Mouse (Mus musculus) heart, embryonic 15.5 days (tissue): ENCODE data around the gene Pilra. TPM values are rescaled to one million over a fixed set of nuclear protein-coding genes. Genes with fewer than 3 reads are reported as not detected.
A peak's percentile ranks its signal among the peaks of the same experiment; 100 is the strongest.

Experiments
- ATAC-seq: fragments of 200-750 bp; cut with Nextera tagmentation; replicated peaks from 2 replicates; pipeline ENCODE4 v1.8.0; 2017; ENCODE audit warnings: low read depth, moderate TSS enrichment; ENCODE audit not compliant: insufficient number of reproducible peaks, insufficient read depth, low FRiP score
- H3K27ac ChIP-seq: fragments of 300-500 bp; sonication (generic); 2 replicates; pipeline ENCODE4 v1.5.1; 2015; ENCODE audit warnings: mild to moderate bottlenecking, inconsistent platforms
- H3K27me3 ChIP-seq: fragments of 300-500 bp; sonication (generic); 2 replicates; pipeline ENCODE4 v1.6.1; 2015; ENCODE audit warnings: inconsistent platforms
- H3K36me3 ChIP-seq: fragments of 300-500 bp; sonication (generic); 2 replicates; pipeline ENCODE4 v1.6.1; 2015; ENCODE audit warnings: mild to moderate bottlenecking, inconsistent platforms
- H3K4me1 ChIP-seq: fragments of 300-500 bp; sonication (generic); replicated peaks from 2 replicates; pipeline ENCODE4 v1.6.1; 2015; ENCODE audit warnings: inconsistent platforms
- H3K4me2 ChIP-seq: fragments of 300-500 bp; sonication (generic); 2 replicates; pipeline ENCODE4 v1.6.1; 2015; ENCODE audit warnings: inconsistent platforms, mild to moderate bottlenecking, moderate library complexity
- H3K4me3 ChIP-seq: fragments of 300-500 bp; sonication (generic); 2 replicates; pipeline ENCODE4 v1.5.1; 2015; ENCODE audit warnings: mild to moderate bottlenecking, inconsistent platforms
- H3K9ac ChIP-seq: fragments of 300-500 bp; sonication (generic); 2 replicates; pipeline ENCODE4 v1.6.1; 2015; ENCODE audit warnings: mild to moderate bottlenecking, inconsistent platforms
- H3K9me3 ChIP-seq: fragments of 300-500 bp; sonication (generic); replicated peaks from 2 replicates; pipeline ENCODE4 v1.6.1; 2016; ENCODE audit warnings: inconsistent platforms
- WGBS: fragments of 180-500 bp; shearing (Covaris S2); methylation state at CpG from one replicate; pipeline ENCODE4 v1.1.7; 2015; ENCODE audit warnings: mixed read lengths; 5-methylcytosine and 5-hydroxymethylcytosine counted together
- polyA plus RNA-seq: library from polyadenylated mRNA; unstranded; fragments of >200 nt; fragmentation: Nextera tagmentation; extraction: Ambion mirVana; gene quantifications from 2 replicates; pipeline ENCODE4 v1.2.1, GENCODE M21; 2015

Pilra gene
- polyA plus RNA-seq, 1 experiment from 2014 or later, result 2.2 TPM

DNA sequence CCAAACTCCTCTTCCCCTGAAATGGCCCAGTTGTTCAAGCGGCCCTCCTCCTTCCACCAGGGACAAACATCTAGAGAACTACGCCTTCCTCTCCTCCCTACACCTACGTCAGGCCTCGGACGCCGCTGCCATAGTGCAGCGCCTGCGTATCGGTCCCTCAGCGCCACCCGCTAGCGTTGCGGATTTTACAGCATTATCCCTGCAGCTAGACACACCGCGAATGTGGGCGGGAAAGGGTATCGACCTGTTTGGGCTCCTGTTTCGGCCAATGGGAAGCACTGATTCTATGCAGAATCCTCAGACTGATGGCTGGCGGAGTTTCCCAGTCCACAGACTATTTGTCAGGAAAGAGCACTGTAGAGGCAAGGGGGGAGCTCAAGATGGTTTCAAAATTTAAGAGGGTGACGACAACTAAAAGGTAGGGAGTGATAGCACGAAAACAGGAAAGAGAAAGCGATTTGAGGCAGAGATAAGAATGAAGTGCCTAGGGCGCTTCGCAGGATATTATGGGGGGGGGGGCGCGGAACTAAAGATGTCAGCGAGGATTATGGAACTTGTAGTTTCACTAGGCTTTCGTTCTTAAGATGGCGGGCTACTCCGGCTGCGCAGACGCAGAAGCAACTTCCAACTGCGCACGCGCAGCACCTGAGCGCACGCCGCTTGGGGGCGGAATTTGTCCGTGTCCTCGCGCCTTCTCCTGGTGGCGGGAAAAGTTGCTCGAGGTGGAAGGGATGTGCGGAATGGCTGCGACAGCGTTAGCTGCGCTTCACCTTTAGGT, 48.7 kb downstream of the Pilra start, which contains the start of the genes Mepce and Zcwpw1:
Mepce (minus strand) TSS at position 505 of the 778 bp plus-strand sequence.
Zcwpw1 (plus strand) TSS at position 648 of the 778 bp plus-strand sequence.
- peaks cover 38% of the 10 kb centered on the region for H3K4me1 ChIP-seq
- H3K36me3 ChIP-seq, result peaks cover 10% of the 10 kb centered on the region
- peak within 1 kb of the TSS; percentile 100 for H3K27ac ChIP-seq
- peak; percentile 54 for ATAC-seq
- H3K27me3 ChIP-seq, result no peaks in the 10 kb centered on the region
- H3K4me2 ChIP-seq, result peak within 1 kb of the TSS; percentile 95
- peak within 1 kb of the TSS; percentile 86 for H3K4me3 ChIP-seq
- no peaks in the 10 kb centered on the region for H3K9me3 ChIP-seq
- H3K9ac ChIP-seq, result peak within 1 kb of the TSS; percentile 90
- WGBS, result under 1% methylated on average over 48 of the region's 48 CpGs

DNA sequence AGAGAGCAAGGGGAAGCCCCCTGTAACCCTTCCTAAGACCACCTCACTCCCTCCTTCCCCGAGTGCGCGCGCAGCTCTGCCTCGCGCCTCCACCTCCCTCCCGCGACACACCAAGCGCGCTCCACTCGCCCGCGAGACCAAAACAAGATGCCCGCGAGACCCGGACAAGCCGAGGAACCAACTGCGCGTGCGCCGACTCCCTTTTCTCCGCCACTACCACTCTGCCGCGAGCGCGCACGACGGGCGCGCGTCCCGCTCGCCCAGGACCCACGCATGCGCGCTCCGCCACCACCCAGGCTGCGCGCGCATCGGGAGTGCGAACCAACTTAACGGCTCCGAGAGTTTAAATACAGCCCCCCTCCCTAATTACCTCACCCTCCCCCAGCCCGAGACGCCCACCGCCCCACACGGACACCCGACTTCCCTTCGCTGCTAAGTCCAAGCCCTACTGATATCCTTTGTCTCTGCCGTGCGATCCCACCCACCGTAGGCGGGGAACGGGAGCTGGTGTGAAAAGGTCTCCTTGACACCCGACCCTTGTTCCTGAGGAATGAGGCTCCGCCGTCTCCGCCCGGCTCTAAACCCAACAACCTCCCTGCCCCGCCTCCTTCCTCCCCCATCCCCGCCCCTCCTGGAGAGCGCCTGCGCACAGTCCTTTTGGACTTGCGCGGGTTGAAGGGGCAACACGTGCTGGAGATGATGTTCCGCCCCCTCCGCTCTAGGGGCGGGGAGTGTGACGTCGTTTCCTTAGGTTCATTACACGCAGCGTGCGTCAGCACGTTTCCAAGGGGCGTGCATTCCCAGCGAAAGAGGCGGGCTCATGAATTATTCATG, 49.8 kb downstream of the Pilra start:
- H3K4me3 ChIP-seq, result peak overlapping the region; percentile 86
- H3K9ac ChIP-seq, result peak overlapping the region; percentile 90
- no peaks in the 10 kb centered on the region for H3K27me3 ChIP-seq
- WGBS, result under 1% methylated on average over 79 of the region's 79 CpGs
- H3K4me2 ChIP-seq, result peak overlapping the region; percentile 95
- peaks cover 20% of the 10 kb centered on the region for H3K36me3 ChIP-seq
- H3K9me3 ChIP-seq, result no peaks in the 10 kb centered on the region
- peak; percentile 92 for ATAC-seq
- H3K27ac ChIP-seq, result peak overlapping the region; percentile 100
- peaks cover 39% of the 10 kb centered on the region for H3K4me1 ChIP-seq

DNA sequence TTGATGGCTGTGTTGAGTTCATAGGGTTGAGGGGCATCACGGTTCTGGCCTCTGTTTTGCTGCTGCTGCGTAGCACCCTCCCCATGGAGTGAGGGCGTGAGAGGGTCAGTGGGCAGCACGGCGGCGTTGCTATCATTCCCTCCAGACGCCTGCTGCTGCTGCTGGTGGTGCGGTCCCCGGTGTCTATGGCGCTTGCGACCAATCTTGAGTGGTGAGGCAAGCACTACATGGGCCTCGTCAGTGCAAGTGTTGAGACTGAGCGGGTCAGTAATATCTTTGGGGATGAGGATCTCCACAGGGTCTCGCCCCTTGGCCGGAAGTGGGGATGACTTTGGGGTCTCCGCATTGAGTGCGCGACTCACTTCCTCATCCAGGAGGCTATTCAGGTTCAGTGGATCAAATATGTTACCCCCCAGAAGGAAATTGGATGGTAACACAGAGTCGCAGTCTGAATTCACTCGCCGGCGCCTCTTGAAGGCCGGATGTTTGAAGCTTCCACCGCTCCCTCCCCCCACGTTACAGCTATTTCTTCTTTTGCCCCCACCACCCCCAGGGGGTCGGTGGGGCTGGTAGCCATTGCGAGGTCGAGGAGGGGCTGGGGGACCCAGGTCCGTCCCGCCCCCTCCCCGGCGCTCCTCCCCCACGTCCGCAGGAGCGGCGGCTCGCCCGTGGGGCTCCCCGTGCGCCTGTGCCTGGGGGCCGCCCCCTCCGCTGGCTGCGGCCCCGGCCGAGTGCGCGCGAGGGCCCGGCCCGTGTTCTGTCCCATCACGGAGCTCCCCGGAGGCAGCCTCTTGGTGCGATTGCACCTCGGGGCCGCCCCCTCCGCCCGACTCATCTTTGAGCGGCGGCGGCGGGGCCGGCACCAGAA, 50.7 kb downstream of the Pilra start:
- WGBS, result under 1% methylated on average over 56 of the region's 62 CpGs
- no peak for ATAC-seq

DNA sequence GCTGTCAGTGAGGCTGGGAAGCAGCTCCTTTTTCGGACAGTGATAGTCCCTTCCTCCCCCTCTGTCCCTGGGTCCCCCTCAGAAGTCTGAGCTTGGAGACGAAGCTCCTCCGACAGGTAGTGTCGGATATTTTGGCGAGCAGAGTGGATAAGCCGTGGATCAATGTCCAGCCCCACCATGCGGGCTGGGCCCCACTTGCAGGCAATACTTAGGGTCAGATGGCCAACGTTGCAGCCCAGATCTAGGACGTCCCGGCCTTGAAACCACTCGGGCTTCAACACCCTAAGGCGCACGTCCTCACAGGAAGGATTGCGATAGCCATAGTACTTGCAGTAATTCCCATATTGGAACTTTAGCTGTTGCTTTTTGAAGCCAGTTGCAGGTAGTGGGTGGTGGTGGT, 51.5 kb downstream of the Pilra start:
- H3K36me3 ChIP-seq, result peaks cover 32% of the 10 kb centered on the region
- H3K4me2 ChIP-seq, result peak overlapping the region; percentile 95
- H3K4me3 ChIP-seq, result peak overlapping the region; percentile 86
- peak overlapping the region; percentile 90 for H3K9ac ChIP-seq
- peaks cover 48% of the 10 kb centered on the region for H3K4me1 ChIP-seq
- WGBS, result 73% methylated on average over 14 of the region's 14 CpGs
- no peaks in the 10 kb centered on the region for H3K27me3 ChIP-seq
- no peak for ATAC-seq
- H3K27ac ChIP-seq, result peak overlapping the region; percentile 100; the same call in 1 of the 2 replicates
- H3K9me3 ChIP-seq, result no peaks in the 10 kb centered on the region

More for the DNA sequence above, 50.7 kb downstream of the Pilra start:
- Histone ChIP-seq H3K9ac (peak overlapping the region; percentile 90), H3K4me1 (peaks cover 40% of the 10 kb centered on the region), H3K27me3 (no peaks in the 10 kb centered on the region), H3K27ac (peak overlapping the region; percentile 100), H3K9me3 (no peaks in the 10 kb centered on the region), H3K4me2 (peak overlapping the region; percentile 95), H3K4me3 (peak overlapping the region; percentile 86), H3K36me3 (peaks cover 28% of the 10 kb centered on the region)

DNA sequence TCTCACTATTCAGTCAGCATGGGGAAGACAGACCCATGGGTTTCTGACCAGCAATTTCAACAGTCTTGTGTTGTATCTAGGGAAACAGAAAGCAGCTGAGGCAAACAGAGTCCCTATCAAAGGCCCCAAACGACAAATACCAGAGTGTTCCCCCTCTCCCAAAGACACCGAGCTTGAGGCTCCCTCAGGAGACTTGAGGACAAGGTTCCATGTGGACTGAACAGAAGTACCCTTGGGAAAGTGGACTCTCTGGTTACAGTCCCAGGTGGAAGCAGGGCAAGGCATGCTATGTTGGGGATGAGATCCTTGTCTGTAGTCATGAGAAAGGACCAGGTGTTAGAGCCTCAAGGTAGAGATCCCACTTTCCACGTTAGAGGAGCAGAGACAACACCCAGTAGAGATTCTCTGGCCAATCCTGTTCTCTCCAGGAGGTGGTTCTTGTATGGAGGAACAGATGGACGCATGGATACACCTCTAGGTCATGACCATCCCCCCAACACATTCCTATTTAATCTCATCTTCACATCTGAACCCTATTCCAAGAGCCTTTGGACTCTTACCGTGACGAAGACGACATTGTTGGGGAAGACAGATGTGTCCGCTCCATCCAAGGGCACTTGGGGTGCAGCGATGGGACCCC, 52.1 kb downstream of the Pilra start:
- no peak overlapping the region for H3K27ac ChIP-seq
- 60% methylated on average over 9 of the region's 9 CpGs for WGBS
- peaks cover 51% of the 10 kb centered on the region for H3K4me1 ChIP-seq
- peak overlapping the region; percentile 95 for H3K4me2 ChIP-seq
- ATAC-seq, result no peak
- H3K9me3 ChIP-seq, result no peaks in the 10 kb centered on the region
- H3K4me3 ChIP-seq, result peak overlapping the region; percentile 86
- no peaks in the 10 kb centered on the region for H3K27me3 ChIP-seq
- H3K36me3 ChIP-seq, result peaks cover 32% of the 10 kb centered on the region
- H3K9ac ChIP-seq, result peak overlapping the region; percentile 90

DNA sequence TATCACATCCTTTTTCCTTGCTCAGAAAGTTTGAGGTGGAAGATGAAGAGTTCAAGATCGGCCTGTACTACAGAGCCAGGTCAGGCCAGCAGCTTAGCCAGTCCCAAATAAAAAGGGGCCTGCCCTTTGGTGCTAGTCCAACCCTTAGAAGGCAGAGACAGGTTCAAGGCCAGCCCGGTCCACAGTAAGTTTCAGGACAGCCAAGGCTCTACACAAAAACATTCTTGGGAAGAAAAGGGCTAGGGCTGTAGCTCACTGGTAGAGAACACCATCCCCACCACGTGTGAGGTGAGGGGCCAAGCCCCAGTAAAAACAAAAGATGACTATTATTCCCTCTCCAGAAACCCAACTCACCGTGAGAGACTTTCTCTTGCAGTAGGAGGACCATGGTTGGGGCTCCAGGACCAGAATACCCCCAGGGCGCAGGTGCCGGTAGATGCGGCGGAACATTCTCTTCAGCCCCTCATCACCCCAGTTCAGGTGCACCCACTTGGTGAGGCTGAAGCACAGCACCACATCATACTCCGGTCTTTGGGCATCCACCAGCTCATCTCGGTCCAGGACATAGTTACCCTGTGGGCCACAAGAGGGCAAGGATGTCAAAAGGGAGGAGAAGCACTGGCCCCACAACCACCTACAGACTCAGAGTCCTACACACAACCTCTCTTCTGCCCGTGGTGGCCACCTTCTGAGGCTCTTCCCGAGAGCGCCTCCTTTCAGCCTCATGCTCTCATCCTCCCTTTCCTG, 53.1 kb downstream of the Pilra start:
- WGBS, result 81% methylated on average over 13 of the region's 13 CpGs
- no peak for ATAC-seq
- Histone ChIP-seq H3K4me1 (peaks cover 51% of the 10 kb centered on the region), H3K4me2 (peak overlapping the region; percentile 95), H3K9ac (peak overlapping the region; percentile 90; the same call in 1 of the 2 replicates), H3K36me3 (peaks cover 32% of the 10 kb centered on the region), H3K27ac (no peak overlapping the region), H3K27me3 (no peaks in the 10 kb centered on the region), H3K4me3 (peak overlapping the region; percentile 86; the same call in 1 of the 2 replicates), H3K9me3 (no peaks in the 10 kb centered on the region)

DNA sequence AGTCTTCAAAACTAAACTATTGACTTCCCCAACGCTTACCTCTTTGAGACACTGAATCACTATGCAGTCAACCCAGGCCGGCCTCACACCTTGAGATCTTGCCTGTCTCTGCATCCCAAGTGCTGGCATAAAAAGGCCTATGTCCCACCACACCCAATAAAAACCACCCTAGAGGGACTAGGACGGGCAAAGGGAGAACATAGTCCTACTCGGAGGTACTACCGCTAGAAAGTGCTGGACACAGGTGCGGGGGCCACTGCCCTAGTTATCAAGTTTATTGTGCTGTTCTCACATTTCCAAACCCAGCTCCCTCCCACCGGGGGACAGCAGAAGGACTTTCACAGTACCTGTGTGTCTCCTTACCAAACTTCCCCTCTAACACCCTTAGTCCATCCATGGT, 54.4 kb downstream of the Pilra start:
- WGBS, result 88% methylated on average over 7 of the region's 7 CpGs
- Histone ChIP-seq H3K27ac (no peak overlapping the region), H3K36me3 (peaks cover 32% of the 10 kb centered on the region), H3K4me1 (peaks cover 57% of the 10 kb centered on the region), H3K27me3 (no peaks in the 10 kb centered on the region), H3K4me3 (no peak overlapping the region), H3K9me3 (no peaks in the 10 kb centered on the region), H3K9ac (no peak overlapping the region), H3K4me2 (no peak overlapping the region)
- ATAC-seq, result no peak

DNA sequence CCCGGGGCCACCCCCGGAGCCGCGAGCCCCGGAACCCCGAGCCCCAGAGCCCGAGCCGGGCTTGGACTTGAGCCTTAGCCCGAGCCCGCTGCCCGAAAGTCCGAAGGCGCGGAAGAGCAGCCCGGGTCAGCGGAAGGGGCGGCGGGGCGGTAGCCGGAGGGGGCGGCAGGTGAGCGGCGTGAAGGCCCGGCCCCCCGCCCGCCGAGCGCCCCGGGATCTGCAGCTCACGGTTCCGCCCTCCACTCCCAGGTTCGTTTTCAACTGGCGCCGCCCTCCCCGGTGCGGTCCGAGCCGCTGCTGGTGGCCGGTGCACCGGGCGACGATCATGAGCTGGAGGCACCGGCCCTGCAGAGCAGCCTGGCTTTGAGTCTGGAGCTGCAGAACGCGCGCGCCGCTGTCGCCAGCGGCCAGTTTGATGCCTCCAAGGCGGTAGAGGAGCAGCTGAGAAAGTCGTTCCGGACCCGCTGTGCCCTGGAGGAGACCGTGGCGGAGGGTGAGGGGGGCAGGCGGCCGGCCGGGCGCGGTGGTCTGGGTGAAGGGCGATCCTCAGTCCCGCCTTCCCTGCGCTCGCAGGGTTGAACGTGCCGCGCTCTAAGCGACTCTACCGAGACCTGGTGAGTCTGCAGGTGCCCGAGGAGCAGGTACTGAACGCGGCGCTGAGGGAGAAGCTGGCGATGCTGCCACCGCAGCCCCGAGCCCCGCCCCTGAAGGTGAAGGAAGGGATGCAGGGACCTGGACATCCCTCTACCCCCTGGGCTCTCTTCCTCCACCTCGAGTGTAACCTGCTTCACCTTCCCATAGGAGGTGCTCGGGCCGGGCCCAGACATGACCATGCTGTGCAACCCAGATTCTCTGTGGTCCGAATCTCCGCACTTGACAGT, 56.8 kb downstream of the Pilra start:
- peaks cover 32% of the 10 kb centered on the region for H3K36me3 ChIP-seq
- peak overlapping the region; percentile 80 for H3K4me3 ChIP-seq
- H3K4me2 ChIP-seq, result peak overlapping the region; percentile 89
- H3K4me1 ChIP-seq, result peaks cover 51% of the 10 kb centered on the region
- no peaks in the 10 kb centered on the region for H3K27me3 ChIP-seq
- H3K9ac ChIP-seq, result peak overlapping the region; percentile 89
- H3K27ac ChIP-seq, result peak overlapping the region; percentile 87
- ATAC-seq, result peak; percentile 16
- H3K9me3 ChIP-seq, result no peaks in the 10 kb centered on the region
- under 1% methylated on average over 77 of the region's 83 CpGs for WGBS

DNA sequence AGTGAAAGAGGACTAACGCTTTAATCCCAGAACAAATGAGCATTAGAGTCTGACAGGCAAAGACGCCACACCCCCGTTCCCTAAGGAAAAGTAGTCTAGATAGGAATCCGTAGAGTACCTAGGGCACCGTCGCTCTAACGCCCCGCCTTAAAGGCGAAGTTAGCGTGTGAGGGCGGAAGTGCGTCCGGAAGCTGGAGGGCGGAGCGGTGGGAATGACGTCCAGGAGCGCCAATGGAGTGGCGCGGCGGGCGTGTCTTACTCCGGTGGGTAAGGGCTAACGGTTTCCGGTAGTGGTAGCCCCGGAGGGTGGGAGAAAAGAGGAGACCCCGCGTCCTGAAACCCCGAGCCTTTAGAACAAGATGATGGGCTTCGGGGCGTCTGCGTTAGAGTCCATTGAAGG, 57.4 kb downstream of the Pilra start, which contains the start of gene Ppp1r35:
Ppp1r35 (plus strand) TSS at position 215 of the 400 bp plus-strand sequence.
- peak within 1 kb of the TSS; percentile 89 for H3K9ac ChIP-seq
- no peaks in the 10 kb centered on the region for H3K9me3 ChIP-seq
- H3K27ac ChIP-seq, result peak within 1 kb of the TSS; percentile 87
- H3K27me3 ChIP-seq, result no peaks in the 10 kb centered on the region
- H3K36me3 ChIP-seq, result peaks cover 32% of the 10 kb centered on the region
- H3K4me1 ChIP-seq, result peaks cover 44% of the 10 kb centered on the region
- ATAC-seq, result peak; percentile 93
- H3K4me3 ChIP-seq, result peak within 1 kb of the TSS; percentile 80
- 0% methylated on average over 31 of the region's 31 CpGs for WGBS
- peak within 1 kb of the TSS; percentile 89 for H3K4me2 ChIP-seq
